Mouse (Mus musculus) adrenal gland, postnatal 14 days (tissue): ENCODE results near the gene Atg16l2. TPM values are rescaled to one million over a fixed set of nuclear protein-coding genes. Genes with fewer than 3 reads are reported as not detected.

Source experiments
- DNase-seq: peaks from one replicate; pipeline ENCODE4 v3.0.0; 2021; ENCODE audit warnings: mixed read lengths
- total RNA-seq: library from RNA; stranded (reverse); gene quantifications from 2 replicates; pipeline ENCODE4 v1.2.3, GENCODE M21; 2021

Gene Atg16l2
- total RNA-seq, 1 experiment from 2014 or later: 16.6 TPM

- DNase-seq: peak; percentile 62
These were observed 19.3 kb upstream of the Atg16l2 start for GRCm38 (mm10) chr7:101321218-101321827.

DNA sequence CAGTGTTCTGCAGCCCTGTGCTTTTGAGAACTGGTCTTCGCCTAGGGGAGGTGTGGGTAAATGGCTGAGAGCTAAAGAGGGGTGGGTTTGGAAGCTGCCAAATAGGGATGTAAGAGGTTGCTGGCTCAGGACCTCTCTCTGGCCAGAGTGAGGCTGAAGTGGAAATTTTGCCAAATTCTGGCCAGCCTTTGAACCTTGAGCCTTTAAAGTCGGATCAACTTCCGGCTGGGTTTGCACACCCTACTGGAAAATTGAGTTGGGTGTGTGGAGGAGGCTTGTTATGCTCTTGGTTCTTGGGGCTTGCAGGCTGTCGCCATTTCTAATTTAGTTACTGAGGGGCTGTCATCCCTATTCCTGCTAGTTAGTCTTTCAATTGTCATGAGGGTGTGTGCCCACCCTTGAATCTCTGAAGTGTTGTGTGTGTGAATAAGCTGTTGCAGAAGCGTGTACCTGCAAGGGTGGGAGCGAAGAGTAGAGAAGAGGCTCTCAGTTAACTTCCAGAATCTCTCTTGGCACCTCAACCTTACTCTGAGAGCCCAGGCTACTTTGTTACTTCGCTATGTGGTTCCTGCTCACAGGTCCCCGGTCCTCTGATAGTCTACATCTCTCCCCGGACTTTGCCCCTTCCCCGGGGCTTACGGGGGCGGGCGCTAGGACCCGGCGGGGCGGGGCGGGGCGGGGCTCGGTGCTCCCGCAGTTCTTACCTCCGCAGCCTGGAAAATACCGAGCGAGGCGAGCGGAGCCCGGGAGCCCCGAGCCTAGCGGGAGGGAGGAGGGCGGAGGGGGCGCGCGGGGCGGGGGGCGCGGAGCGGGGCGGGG is 18.6 kb upstream of the Atg16l2 start:
- peak; percentile 68 for DNase-seq

GRCm38 (mm10) chr7:101319796-101320195 is 17.7 kb upstream of the Atg16l2 start:
- no peak for DNase-seq

DNA sequence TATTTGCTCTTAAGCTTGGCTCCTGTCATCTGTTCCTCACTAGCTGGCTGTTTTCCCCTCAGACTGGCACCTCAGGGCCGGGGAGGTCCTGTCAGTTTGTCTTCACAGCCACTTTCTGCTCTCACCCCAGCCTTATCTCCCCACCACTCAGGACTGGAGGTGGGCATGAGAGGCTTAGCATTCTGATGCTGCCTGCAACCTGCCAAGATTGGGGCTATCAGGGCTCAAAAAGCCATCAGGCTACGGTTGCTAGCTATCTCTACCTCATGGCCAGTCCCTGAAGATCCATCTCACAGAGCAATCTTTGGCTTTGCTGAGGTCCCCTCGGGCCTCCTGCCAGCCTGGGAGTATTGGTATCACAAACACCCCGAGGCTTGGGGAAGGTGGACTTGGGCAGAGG is 16.8 kb upstream of the Atg16l2 start:
- no peak for DNase-seq

DNA sequence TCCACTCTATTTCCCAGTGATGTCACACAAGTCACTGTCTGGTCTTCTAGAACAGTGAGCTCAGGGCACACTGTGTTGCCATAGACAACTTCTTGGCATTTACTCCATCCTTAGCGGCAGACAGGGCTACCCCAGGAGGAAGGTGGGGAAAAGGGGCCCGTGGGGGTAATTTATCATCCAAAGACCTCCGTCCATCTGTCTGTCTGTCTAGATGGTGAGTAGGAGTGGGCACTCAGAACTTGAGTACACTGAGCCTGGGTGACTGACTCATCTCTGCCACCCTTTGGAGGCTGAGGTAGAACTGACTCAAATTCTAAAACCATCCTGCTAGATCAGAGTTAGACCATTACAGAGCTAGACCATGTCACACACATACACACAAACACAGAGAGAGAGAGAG is 15.0 kb upstream of the Atg16l2 start, which contains the start of gene Stard10:
Gene Stard10 (plus strand): TSS at position 73 of the 400 bp plus-strand sequence.
- no peak for DNase-seq

DNA sequence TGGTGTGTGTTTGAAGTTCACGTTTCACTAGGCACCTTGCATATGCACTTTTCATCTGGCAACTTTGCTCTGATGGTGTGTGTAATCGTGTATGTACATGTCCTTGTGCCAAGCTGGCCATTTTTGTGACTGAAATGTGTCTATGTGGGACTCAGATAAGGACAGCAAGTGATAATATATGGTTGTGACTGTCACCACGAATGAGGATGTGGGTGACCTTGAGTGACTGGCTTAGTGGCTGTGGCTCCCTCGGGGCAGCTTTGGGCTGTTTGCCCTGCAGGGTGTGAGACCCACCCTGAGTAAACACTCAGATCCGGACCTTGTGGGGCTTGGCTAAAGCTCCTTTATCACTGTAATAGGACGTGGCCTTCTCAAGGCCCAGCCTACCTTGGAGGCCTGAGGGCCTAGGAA is 14.5 kb upstream of the Atg16l2 start:
- no peak for DNase-seq

DNA sequence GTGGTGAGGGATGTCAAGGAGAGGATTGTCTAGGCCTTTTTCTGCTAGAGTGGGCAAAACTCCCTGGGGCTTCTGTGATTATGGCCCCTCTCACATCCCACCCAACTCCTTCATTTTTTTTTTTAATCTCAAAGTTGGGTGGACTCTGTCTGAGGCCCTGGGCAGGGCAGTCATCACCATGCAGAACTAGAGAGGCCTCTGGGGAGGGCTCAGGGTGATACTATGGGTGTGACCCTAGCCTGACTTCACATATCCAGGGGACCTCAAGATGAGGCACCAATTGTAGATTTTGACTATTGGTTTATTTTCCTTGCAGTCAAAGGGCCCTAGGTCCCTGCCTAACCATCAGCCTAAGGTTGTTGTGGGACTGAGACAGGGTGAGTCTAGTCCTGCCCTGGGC is 13.6 kb upstream of the Atg16l2 start:
- DNase-seq: no peak

GRCm38 (mm10) chr7:101314396-101314795 is 12.3 kb upstream of the Atg16l2 start:
- no peak for DNase-seq

DNA sequence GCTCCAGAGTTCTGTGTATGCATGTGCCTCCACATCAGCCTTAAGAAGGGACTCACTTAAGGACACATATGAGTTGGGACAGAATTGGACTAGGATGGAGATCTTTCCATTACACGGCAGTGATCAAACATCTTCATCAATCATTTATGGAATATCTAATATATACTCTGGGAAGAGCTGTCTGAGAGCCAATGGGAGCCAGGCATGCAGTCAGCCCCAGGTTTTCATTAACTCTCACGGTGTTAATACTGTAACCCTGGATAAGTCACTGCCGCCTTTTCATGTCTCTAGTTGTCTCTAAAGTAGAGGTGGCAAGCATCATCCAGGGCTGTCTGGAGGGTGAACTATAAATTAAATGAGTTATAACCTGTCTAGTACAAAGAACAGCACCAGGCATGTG is 11.0 kb upstream of the Atg16l2 start:
- DNase-seq: no peak

DNA sequence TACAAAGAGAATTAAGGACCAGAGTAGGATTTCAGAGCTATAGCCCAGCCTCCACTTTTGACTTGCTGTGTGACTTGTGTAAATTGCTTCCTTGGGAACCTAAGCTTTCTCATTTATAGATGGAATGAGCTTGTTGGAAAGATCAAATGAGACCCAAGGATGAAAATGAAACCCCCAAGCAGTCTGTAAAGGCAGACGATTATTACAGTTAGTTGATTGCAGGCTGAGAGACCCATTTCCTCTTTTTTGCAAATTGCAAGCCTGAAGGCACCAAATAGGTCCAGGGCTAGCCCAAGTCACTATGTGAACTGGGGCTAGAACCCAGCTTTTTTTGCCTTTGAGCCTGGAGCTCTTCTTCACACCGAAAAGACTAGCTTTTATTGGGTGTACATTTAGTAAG is 9.0 kb upstream of the Atg16l2 start:
- DNase-seq: no peak

GRCm38 (mm10) chr7:101310327-101311028 is 8.4 kb upstream of the Atg16l2 start:
- peak; percentile 98 for DNase-seq

- DNase-seq: no peak
These were observed 7.9 kb upstream of the Atg16l2 start for GRCm38 (mm10) chr7:101309985-101310326.

DNA sequence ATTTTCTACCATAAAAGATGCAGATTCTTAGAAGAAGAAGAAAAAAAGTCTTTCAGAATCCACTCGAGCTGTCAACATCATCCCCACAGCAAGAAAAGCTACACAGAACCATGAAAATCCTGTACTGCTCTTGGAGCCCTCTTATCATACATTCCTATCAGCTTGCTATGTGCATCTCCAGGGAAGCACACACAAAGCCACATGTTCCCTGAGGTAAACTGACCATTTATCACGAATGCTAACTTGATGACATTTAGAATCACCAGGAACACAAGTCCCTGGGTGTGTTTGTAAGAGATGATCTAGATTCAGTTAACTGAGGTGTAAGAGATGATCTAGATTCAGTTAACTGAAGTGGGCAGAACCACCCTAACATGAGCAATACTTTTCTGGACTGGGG is 4.8 kb upstream of the Atg16l2 start:
- no peak for DNase-seq

DNA sequence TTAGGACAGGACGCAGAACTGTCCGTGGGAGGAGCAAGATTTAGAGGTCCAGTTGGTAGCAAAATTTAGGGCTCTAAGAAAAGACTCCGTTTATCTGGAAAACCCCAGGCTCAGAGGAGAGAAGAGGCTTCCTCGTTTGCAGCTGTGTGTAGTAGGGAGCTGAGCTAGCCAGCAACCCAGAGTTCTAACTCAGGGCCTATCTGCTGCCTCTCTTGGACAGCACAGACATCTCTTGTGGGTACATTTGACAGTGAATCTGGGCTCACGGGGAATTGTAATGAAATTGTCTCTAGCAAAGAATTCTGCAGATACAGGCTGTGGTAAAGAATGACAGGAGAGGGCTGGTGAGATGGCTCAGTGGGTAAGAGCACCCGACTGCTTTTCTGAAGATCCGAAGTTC is 640 bp upstream of the Atg16l2 start:
- no peak for DNase-seq

- no peak for DNase-seq
These were observed 630 bp downstream of the Atg16l2 start for GRCm38 (mm10) chr7:101301361-101301880.

DNA sequence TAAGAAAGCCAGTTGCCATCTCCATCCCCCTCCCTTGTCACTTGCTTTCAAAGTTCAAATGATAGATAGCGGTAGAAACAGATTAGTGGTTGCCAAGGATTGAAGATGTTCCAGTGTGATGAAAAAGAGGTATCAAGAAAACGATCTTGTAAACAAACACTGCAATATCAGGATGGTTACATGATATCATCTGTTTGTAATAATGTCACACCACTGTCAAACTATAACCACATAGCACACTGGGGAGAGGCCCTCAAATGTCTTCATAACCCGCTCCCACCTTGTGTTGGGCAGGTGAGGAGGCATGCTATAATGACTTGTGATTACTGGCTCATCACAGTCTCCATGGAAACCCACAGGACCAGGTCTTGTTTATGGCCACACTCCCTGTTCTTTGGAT is 3.7 kb downstream of the Atg16l2 start:
- DNase-seq: no peak

DNA sequence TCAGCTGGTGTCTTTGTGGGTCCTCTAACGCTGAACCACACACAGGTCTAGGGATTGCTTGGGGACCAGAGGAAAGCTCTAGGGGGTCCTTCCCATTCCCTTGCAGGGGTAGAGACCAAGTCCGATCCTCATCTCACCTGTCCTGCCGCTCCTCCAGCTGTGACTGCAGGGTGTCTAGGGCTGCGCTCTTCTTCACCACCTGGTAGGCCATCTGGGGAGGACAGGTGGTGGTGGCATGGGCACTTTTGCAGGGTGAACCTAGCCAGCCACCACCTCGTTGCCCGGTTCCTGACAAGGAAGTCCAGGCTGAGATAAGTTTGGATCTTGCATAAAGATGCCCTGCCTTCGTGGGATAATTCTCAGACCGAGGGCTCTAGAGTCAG is 5.0 kb downstream of the Atg16l2 start:
- no peak for DNase-seq

GRCm38 (mm10) chr7:101296252-101297022 is 5.6 kb downstream of the Atg16l2 start:
- peak; percentile 89 for DNase-seq

DNA sequence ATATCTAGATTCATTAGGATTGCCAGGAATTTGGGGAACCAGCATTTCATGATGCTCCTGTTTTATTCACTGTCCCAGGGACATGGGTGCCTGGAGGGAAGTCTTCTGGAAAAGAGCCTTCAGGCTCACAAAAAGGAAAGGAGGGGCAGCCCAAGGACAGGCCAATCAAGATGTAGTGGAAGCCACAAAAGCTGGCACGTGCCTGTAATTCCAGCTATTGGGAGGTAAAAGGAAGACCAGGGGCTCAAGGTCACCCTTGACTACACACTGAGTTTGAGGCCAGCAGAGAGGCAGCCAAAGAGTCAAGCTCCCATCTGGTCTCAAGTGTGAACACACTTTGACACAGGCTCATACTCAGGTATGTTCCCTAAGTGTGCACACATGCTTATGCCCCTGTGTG is 6.6 kb downstream of the Atg16l2 start:
- no peak for DNase-seq

GRCm38 (mm10) chr7:101293611-101294010 is 8.4 kb downstream of the Atg16l2 start:
- no peak for DNase-seq

DNA sequence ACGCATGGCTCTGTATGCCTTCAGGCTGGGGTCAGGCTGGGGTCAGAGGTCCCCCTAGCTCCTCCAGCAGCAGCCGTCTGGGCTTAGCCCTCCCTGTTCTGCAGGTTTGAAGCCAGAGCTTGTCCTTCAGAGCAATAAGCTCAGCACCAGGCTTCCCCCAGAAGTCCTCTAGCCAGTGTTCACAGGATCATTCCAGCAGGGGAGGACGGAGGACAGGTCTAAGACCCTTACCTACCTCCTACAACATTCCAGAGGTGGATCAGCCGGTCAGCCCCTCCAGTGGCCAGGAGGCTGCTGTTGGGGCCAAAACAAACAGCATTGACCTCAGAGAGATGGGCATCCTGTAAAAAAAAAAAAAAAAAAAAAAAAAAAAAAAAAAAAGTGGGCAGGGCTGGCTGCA is 8.9 kb downstream of the Atg16l2 start:
- DNase-seq: no peak

GRCm38 (mm10) chr7:101292696-101293095 is 9.4 kb downstream of the Atg16l2 start:
- no peak for DNase-seq
